Mouse (Mus musculus) lung, embryonic 16.5 days (tissue): ENCODE measurements around the gene Vdr. TPM values are rescaled to one million over a fixed set of nuclear protein-coding genes. Genes with fewer than 3 reads are reported as not detected.

Experiments
- ATAC-seq: fragments of 200-750 bp; cut with Nextera tagmentation; 2 replicates; pipeline ENCODE4 v1.8.0; 2017; ENCODE audit warnings: low read depth, mild to moderate bottlenecking, moderate library complexity
- H3K27ac ChIP-seq: fragments of 300-500 bp; sonication (generic); 2 replicates; pipeline ENCODE4 v1.5.1; 2014; ENCODE audit warnings: mild to moderate bottlenecking, control low read depth, low read length
- H3K27me3 ChIP-seq: fragments of 300-500 bp; sonication (generic); 2 replicates; pipeline ENCODE4 v1.6.1; 2014; ENCODE audit warnings: low read depth, low read length, mixed read lengths; ENCODE audit not compliant: control insufficient read depth, insufficient read depth
- H3K36me3 ChIP-seq: fragments of 300-500 bp; sonication (generic); 2 replicates; pipeline ENCODE4 v1.6.1; 2014; ENCODE audit warnings: low read length; ENCODE audit not compliant: control insufficient read depth, insufficient read depth
- H3K4me1 ChIP-seq: fragments of 300-500 bp; sonication (generic); replicated peaks from 2 replicates; pipeline ENCODE4 v1.6.1; 2014; ENCODE audit warnings: low read length, mixed read lengths; ENCODE audit not compliant: control insufficient read depth, insufficient read depth
- H3K4me2 ChIP-seq: fragments of 300-500 bp; sonication (generic); 2 replicates; pipeline ENCODE4 v1.6.1; 2014; ENCODE audit warnings: low read depth, low read length, control low read depth
- H3K4me3 ChIP-seq: fragments of 300-500 bp; sonication (generic); 2 replicates; pipeline ENCODE4 v1.5.1; 2014; ENCODE audit warnings: mild to moderate bottlenecking, low read length, control low read depth
- H3K9ac ChIP-seq: fragments of 300-500 bp; sonication (generic); 2 replicates; pipeline ENCODE4 v1.6.1; 2014; ENCODE audit warnings: low read length, control low read depth
- H3K9me3 ChIP-seq: fragments of 300-500 bp; sonication (generic); 2 replicates; pipeline ENCODE4 v1.6.1; 2016; ENCODE audit warnings: low read length; ENCODE audit not compliant: control insufficient read depth
- WGBS: fragments of 180-500 bp; shearing (Covaris S2); extraction: QIAGEN DNeasy Blood & Tissue Kit; methylation state at CpG from one replicate; pipeline ENCODE4 v1.1.7; 2014; 5-methylcytosine and 5-hydroxymethylcytosine counted together
- polyA plus RNA-seq: library from polyadenylated mRNA; unstranded; fragments of >200 nt; fragmentation: Nextera tagmentation; extraction: Ambion mirVana; gene quantifications from 2 replicates; pipeline ENCODE4 v1.2.1, GENCODE M21; 2015

Vdr gene
- polyA plus RNA-seq, 1 experiment from 2014 or later: 1.7 TPM

- Histone ChIP-seq H3K4me1 (peaks cover 17% of the 10 kb centered on the region), H3K36me3 (no peaks in the 10 kb centered on the region), H3K27ac (peak overlapping the region; percentile 9), H3K4me2 (no peak overlapping the region), H3K4me3 (no peak overlapping the region), H3K27me3 (no peaks in the 10 kb centered on the region), H3K9ac (no peak overlapping the region), H3K9me3 (peaks cover 3% of the 10 kb centered on the region)
- WGBS: 17% methylated on average over 6 of the region's 6 CpGs
- peak; percentile 66 for ATAC-seq
Observed at GRCm38 (mm10) chr15:97865175-97865574, 45.3 kb downstream of the Vdr start.

- H3K36me3 ChIP-seq: no peaks in the 10 kb centered on the region
- peak; percentile 73 for ATAC-seq
- H3K27me3 ChIP-seq: no peaks in the 10 kb centered on the region
- peak overlapping the region; percentile 34; the same call in 1 of the 2 replicates for H3K27ac ChIP-seq
- no peak overlapping the region for H3K9ac ChIP-seq
- no peak overlapping the region for H3K4me2 ChIP-seq
- no peak overlapping the region for H3K4me3 ChIP-seq
- peaks cover 3% of the 10 kb centered on the region for H3K9me3 ChIP-seq
- 42% methylated on average over 8 of the region's 8 CpGs for WGBS
- H3K4me1 ChIP-seq: peaks cover 17% of the 10 kb centered on the region
Observed at GRCm38 (mm10) chr15:97864361-97865045, 45.9 kb downstream of the Vdr start.

- no peak for ATAC-seq
- 54% methylated on average over 18 of the region's 18 CpGs for WGBS
- Histone ChIP-seq H3K9ac (no peak overlapping the region), H3K27ac (no peak overlapping the region), H3K4me2 (no peak overlapping the region), H3K36me3 (no peaks in the 10 kb centered on the region), H3K4me1 (peaks cover 17% of the 10 kb centered on the region), H3K27me3 (no peaks in the 10 kb centered on the region), H3K4me3 (no peak overlapping the region), H3K9me3 (peaks cover 3% of the 10 kb centered on the region)
Observed at GRCm38 (mm10) chr15:97863494-97863881, 46.9 kb downstream of the Vdr start.

GRCm38 (mm10) chr15:97862881-97863493 is 47.4 kb downstream of the Vdr start:
- H3K27me3 ChIP-seq: no peaks in the 10 kb centered on the region
- no peak overlapping the region for H3K9ac ChIP-seq
- 33% methylated on average over 14 of the region's 14 CpGs for WGBS
- peaks cover 3% of the 10 kb centered on the region for H3K9me3 ChIP-seq
- H3K4me1 ChIP-seq: peaks cover 17% of the 10 kb centered on the region
- no peaks in the 10 kb centered on the region for H3K36me3 ChIP-seq
- H3K4me2 ChIP-seq: no peak overlapping the region
- ATAC-seq: no peak
- H3K27ac ChIP-seq: no peak overlapping the region
- H3K4me3 ChIP-seq: no peak overlapping the region

GRCm38 (mm10) chr15:97860353-97860752 is 50.1 kb downstream of the Vdr start:
- H3K4me1 ChIP-seq: peaks cover 17% of the 10 kb centered on the region

GRCm38 (mm10) chr15:97858431-97858830 is 52.0 kb downstream of the Vdr start:
- H3K4me1 ChIP-seq: peaks cover 7% of the 10 kb centered on the region
- 71% methylated on average over 4 of the region's 4 CpGs for WGBS
- H3K9ac ChIP-seq: no peak overlapping the region
- no peak overlapping the region for H3K27ac ChIP-seq
- no peaks in the 10 kb centered on the region for H3K9me3 ChIP-seq
- ATAC-seq: no peak
- no peak overlapping the region for H3K4me2 ChIP-seq
- H3K4me3 ChIP-seq: no peak overlapping the region
- no peaks in the 10 kb centered on the region for H3K27me3 ChIP-seq
- no peaks in the 10 kb centered on the region for H3K36me3 ChIP-seq

More at GRCm38 (mm10) chr15:97860353-97860752, 50.1 kb downstream of the Vdr start:
- 83% methylated on average over 3 of the region's 3 CpGs for WGBS
- no peak overlapping the region for H3K4me2 ChIP-seq
- no peaks in the 10 kb centered on the region for H3K27me3 ChIP-seq
- H3K9me3 ChIP-seq: no peaks in the 10 kb centered on the region
- H3K36me3 ChIP-seq: no peaks in the 10 kb centered on the region
- no peak for ATAC-seq
- H3K9ac ChIP-seq: no peak overlapping the region
- no peak overlapping the region for H3K27ac ChIP-seq
- no peak overlapping the region for H3K4me3 ChIP-seq

- Histone ChIP-seq H3K4me3 (no peak overlapping the region), H3K4me1 (no peaks in the 10 kb centered on the region), H3K27me3 (no peaks in the 10 kb centered on the region), H3K4me2 (no peak overlapping the region), H3K9me3 (no peaks in the 10 kb centered on the region), H3K36me3 (no peaks in the 10 kb centered on the region), H3K27ac (no peak overlapping the region), H3K9ac (no peak overlapping the region)
- ATAC-seq: no peak
- 46% methylated on average over 6 of the region's 6 CpGs for WGBS
Observed at GRCm38 (mm10) chr15:97854551-97854950, 55.9 kb downstream of the Vdr start.

GRCm38 (mm10) chr15:97854059-97854458 is 56.4 kb downstream of the Vdr start:
- H3K27ac ChIP-seq: no peak overlapping the region
- WGBS: 29% methylated on average over 8 of the region's 8 CpGs
- ATAC-seq: no peak

GRCm38 (mm10) chr15:97852291-97852690 is 58.1 kb downstream of the Vdr start:
- WGBS: 81% methylated on average over 3 of the region's 3 CpGs
- no peak overlapping the region for H3K27ac ChIP-seq
- no peak for ATAC-seq
- H3K4me3 ChIP-seq: no peak overlapping the region
- no peaks in the 10 kb centered on the region for H3K36me3 ChIP-seq
- H3K4me2 ChIP-seq: no peak overlapping the region
- H3K9me3 ChIP-seq: no peaks in the 10 kb centered on the region
- no peaks in the 10 kb centered on the region for H3K4me1 ChIP-seq
- no peak overlapping the region for H3K9ac ChIP-seq
- no peaks in the 10 kb centered on the region for H3K27me3 ChIP-seq

More at GRCm38 (mm10) chr15:97854059-97854458, 56.4 kb downstream of the Vdr start:
- Histone ChIP-seq H3K4me3 (no peak overlapping the region), H3K4me1 (no peaks in the 10 kb centered on the region), H3K27me3 (no peaks in the 10 kb centered on the region), H3K9ac (no peak overlapping the region), H3K4me2 (no peak overlapping the region), H3K9me3 (no peaks in the 10 kb centered on the region), H3K36me3 (no peaks in the 10 kb centered on the region)
